Mouse (Mus musculus) monocyte, adult 2 months (primary cell): Measurements from ENCODE around the gene Gm28038.

Experiments used
- DNase-seq, 2 experiments: peaks; one replicate each; pipeline ENCODE4 v3.0.0; 2022; ENCODE audit warnings: low spot score in 2 of 2, low read depth in 1 of 2

Gene Gm28038

DNA sequence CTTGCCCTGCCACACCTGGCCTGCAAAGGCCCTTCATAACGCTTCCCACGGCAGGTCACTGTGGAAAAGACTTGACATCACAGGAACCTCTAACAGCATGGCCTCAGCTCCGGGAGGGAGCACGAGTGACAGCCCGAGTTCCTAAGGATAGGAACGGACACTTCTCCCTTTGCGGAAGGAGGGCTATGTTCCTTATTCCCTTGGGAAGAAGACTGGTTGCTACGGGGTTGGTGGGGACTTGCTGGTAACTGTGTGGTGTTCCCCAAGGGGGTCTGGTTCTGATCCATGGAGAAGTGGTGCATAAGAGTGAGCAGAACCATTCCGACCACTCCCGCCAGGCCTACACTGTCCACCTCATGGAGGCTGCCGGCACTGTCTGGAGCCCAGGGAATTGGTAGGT, at the start of gene Gm28038:
TSS of gene Gm28038 (plus strand) at position 301 of the 400 bp plus-strand sequence.
- DNase-seq: no peak

DNA sequence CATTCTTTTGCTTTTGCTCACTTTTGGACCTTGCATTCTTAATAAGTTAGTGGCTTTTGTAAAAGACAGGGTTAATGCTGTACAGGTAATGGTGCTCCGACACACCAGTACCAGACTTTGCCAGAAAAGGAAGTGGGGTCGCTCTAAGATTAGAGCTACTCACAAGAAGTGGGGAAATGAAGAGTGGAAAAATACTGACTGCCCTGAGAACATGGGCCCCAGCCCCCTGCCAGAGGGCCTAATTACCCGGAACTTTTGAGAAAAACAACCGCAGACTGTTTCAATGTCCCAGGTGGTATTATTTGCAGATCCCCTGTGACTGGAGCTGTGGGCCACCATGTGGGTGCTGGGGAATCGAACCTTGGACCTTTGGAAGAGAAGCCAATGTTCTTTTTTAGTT, 45.2 kb upstream of the Gm28038 start:
- no peak for DNase-seq

DNA sequence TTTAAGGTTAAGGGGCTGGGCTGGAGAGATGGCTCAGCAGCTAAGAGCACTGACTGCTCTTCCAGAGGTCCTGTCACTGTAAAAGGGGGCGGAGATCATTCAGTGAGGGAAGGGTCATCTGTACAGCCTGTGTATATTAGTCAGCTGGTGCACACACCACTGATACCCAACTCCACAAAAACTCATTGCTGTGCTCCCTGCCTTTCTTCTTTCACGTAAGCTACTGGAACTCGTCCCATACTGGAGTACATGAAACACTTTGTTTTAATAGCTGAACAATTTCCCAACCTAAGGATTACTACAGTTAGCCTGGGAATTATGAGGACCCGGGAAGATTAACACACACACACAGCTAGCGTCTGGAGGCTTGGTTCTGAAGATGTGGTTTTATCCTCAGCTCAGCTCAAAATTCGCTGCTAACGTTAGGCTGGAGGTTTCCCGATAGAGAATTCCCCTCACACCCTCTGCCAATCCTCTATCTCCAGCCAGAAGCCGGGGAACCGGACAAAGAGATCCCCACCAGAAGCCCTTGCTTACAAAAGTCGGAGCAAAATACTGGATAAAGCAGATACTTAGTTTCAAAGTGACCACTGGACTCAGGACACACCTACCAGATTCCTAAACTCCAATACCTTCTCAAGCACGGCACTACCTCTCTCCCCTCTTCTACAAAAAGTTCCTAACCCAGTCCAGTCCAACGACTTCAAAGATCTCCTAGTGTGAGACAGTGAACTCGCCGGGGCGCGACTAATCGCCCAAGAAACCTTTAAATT, 44.2 kb upstream of the Gm28038 start:
- DNase-seq: no peak

DNA sequence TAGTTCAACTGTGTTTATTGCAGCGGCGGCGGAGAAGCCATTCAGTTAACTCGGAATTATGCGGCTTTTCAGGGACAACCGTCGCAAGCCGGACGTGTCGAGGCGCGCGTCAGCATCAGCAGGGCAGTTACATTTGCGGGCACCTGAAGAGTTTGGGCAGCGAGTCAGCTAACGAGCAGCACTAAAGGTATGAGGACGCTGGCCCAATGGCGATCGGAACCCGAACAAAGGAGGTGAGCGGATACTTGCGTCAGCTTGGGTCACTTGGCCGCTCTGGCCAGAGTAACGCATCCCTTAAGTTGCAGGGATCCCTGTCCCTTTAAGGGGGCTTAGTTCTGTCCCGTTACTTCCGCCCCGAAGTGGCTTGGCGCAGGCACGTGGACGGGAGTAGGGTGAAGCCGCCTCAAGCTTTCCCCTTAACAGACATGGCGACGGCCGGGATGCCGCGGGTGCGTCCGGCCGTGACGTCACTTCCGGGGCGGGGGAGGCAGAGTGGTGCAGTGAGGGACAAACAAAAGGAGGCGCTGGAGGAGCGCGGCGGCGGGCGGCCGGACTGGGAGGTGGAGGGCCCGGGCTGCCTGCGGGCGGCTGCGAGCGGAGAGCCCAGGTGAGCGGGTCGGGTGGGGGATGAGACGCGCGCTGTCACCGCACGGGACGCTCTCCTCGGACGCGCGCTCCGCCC, 43.5 kb upstream of the Gm28038 start, which contains the start of gene Lrrc8a:
TSS of gene Lrrc8a (plus strand) at position 517 of the 682 bp plus-strand sequence.
- DNase-seq: peak; percentile 98 to 99

- peak in 1 of 2 experiments; percentile 15 for DNase-seq
Observed at GRCm38 (mm10) chr2:30237881-30238280, 43.0 kb upstream of the Gm28038 start.

DNA sequence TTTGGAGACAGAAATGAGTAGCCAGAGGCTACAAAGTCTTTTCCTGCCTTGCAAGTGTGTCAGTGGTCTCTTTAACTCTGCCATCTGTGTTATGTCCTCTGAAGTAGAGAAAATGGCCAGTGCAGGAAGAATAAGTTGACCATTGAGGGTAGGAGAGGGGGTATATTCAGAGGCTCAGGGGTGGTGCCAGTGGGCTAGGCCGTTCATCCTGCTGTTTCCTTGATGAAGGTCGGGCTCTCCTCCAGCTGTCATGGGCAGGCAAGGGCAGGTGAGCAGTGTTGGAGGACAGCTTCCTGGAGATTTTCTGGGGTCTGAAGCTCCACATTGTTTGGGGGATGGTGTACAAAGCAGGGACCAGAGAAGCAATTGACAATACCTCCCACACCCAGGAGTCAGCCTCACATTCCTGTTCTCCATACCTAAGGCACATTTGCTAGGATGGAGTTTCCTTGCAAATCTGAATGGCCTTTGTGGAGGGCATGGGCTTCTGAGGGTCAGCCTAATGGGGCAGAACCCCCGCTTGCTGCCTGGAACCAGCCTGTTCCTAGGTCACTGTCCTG, 41.9 kb upstream of the Gm28038 start:
- DNase-seq: no peak

DNA sequence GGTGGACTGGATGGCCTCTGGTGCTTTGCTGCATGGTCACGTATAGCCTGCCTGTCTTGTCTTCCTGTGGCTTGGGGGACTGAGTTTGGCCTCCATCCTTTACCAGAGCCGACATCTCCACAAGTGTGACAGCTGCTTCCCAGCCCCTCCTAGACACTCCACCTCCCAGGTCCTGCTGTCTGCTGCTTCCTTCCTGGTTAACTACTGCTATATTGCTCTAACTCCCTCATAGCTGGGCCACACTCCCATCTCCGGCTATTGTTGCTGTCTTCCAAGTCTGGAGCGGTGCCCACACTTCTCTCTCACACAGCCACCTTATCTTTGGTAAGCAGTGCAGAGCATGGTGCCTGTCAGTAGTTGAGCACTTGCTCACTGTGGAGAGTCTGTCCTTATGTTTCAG, 41.1 kb upstream of the Gm28038 start:
- DNase-seq: no peak

DNA sequence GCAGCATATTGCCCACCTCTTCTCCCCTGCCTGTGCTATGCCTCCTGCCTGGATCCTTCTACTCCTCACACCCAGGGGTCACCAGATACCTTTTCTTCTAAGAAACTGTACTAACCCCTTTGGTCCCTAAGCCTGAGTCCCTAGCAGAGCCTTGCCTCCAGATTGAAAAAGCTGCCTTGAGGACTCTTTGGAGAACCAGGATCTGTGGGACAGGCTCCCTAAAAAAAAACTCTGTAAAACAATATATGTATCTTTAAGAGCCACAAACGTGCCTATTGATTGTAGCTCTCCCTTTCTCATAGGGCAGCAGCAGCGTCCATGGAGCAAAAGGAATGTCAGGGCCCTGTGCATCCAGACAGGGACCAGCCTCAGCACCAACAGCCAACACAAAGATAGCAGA, 40.6 kb upstream of the Gm28038 start, which contains the start of gene Gm28035:
TSS of gene Gm28035 (plus strand) at position 301 of the 400 bp plus-strand sequence.
- DNase-seq: no peak

DNA sequence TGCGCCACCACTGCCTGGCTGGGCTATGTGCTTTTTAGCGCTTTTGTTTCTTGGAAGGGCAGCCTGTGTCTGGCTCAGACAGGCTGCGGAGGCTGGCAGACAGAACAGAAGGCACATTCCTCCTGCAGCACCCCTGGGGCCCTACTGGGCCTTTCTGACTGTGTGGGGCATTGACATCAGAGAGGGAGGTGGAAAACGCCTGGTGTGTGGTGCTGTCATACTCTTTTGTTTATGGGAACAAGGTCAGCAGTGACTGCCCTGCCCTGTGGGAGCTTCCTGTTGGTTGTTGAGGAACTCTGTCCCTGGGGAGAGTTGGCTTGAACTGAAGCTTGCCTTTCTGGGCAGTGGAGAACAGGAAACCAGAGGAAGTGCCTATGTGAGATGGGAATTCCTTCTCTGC, 38.3 kb upstream of the Gm28038 start:
- DNase-seq: peak in 1 of 2 experiments; percentile 23

GRCm38 (mm10) chr2:30243391-30243790, 37.5 kb upstream of the Gm28038 start:
- no peak for DNase-seq

- DNase-seq: no peak
Observed at GRCm38 (mm10) chr2:30244595-30245178, 36.2 kb upstream of the Gm28038 start.

- no peak for DNase-seq
Observed at GRCm38 (mm10) chr2:30247036-30247435, 33.8 kb upstream of the Gm28038 start.

DNA sequence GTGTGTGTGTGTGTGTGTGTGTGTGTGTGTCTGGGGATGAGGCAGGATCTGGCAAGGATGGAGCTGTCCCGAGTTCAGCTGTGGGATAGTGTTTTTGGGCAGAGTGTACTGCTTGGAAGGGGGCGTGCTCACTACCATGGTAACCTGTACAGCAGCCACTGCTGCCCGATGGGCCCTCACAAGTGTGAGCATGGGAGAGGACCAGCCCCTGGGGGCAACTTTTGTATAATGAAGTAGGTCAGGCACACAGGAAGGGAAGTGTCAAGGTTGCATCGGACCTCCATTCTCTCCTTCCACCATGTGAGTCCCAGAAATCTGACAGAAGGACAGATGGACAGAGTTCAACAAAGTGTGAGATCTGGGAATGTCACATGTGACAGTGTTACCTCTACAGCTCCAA, 33.2 kb upstream of the Gm28038 start:
- no peak for DNase-seq

DNA sequence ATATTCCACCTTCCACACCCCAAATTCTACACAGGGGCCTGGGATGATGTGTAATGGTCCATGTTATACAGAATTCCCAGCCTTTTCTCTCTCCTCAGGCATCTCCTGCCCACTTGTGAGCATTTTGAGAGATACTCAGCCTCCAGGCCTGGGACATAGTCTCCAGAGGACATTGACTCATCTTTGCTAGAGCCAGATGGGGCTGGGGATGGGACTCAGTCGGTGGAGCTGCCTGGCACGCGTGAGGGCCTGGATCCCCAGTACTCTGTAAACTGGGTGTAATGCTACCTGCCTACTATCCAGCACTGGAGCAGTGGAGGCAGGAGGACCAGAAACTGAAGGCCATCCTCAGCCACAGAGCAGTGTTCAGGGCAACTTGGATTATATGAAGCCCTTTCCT, 31.7 kb upstream of the Gm28038 start:
- DNase-seq: no peak

DNA sequence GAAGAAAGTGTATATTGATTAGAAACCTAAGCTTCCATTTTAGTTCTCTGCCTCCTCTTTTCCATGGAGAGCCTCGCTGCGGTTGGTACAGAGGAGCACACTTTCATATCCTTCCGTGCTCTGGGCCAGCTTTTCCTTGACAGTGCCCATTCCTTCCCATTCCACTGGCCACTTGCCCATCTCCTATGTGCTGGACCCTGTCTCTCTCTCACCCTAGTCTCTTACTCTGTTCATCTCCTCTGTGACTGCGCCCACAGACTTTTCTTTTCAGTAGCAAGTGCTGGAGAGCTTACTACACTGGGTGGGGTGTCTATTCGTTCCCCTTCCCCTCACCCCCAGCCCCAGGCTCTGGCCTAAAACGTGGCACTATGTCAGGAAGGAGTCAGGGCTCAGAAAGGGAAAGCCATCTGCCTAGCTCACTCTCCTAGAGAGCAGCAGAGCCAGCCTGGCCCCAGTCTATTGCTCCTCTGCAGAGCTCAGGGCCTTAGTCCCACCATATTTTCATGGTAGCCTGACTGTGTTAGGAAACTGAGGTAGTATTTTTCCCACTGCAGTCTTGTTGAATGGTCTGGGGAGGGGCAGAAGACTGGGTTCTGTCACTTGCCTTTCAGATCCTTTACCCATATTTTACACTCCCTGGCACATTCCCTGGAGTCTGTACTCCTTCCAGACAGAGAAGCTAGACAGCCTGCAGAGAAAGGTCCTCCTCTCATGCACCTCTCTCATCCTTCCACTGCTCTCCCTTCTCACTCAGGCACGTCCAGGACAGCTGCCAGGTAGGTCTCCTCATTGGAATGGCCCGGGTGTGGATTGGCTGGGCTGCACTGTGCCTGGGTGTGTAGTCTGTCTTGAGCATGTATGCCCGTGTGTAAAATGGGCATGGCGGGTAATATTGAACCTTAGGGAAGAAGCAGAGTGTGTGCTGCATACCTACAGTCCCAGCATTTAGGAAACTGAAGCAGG, 30.4 kb upstream of the Gm28038 start:
- no peak for DNase-seq

- peak; percentile 19 to 35 for DNase-seq
Observed at GRCm38 (mm10) chr2:30251417-30252104, 29.3 kb upstream of the Gm28038 start.

GRCm38 (mm10) chr2:30252521-30252920, 28.3 kb upstream of the Gm28038 start:
- DNase-seq: no peak

DNA sequence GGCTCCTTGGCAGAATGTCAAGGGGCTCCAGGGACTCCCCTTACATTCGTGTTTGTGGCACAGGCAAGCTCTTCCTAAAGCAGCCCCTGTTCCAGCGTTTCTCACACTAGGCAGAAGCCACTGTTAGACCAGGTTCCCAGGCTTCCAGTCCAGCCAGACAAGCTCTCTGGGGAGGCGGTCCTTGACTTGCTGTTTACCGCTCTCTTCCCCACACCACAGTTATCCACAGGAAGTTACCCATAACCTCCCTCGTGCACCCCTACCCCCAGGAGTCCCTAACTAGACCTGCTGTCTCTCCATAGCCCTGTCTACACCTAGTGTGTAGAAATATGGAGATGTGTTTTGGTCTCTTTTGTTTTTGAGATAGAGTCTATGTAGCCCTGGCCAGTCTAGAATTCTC, 27.0 kb upstream of the Gm28038 start:
- DNase-seq: no peak

GRCm38 (mm10) chr2:30255631-30256395, 25.0 kb upstream of the Gm28038 start:
- DNase-seq: no peak
